Mouse (Mus musculus) liver, embryonic 11.5 days (tissue): Measurements from ENCODE around the gene Lrrc2. TPM values are rescaled to one million over a fixed set of nuclear protein-coding genes. Genes with fewer than 3 reads are reported as not detected.

ENCODE experiments used
- ATAC-seq: fragments of 200-750 bp; cut with Nextera tagmentation; replicated peaks from 2 replicates; pipeline ENCODE4 v1.8.0; 2017; ENCODE audit warnings: moderate number of reproducible peaks, mild to moderate bottlenecking, moderate TSS enrichment, moderate library complexity; ENCODE audit not compliant: low FRiP score
- DNase-seq: peaks from one replicate; pipeline ENCODE4 v3.0.0-alpha.2; 2017; ENCODE audit warnings: low spot score
- H3K27ac ChIP-seq: fragments of 300-500 bp; sonication (generic); 2 replicates; pipeline ENCODE4 v1.5.1; 2014; ENCODE audit warnings: mild to moderate bottlenecking, low read depth, low read length, control low read depth
- H3K27me3 ChIP-seq: fragments of 300-500 bp; sonication (generic); replicated peaks from 2 replicates; pipeline ENCODE4 v1.6.1; 2014; ENCODE audit warnings: low read length, mixed read lengths; ENCODE audit not compliant: control insufficient read depth, insufficient read depth
- H3K36me3 ChIP-seq: fragments of 300-500 bp; sonication (generic); 2 replicates; pipeline ENCODE4 v1.6.1; 2014; ENCODE audit warnings: mild to moderate bottlenecking, low read length, moderate library complexity, mixed read lengths; ENCODE audit not compliant: control insufficient read depth, insufficient read depth
- H3K4me1 ChIP-seq: fragments of 300-500 bp; sonication (generic); replicated peaks from 2 replicates; pipeline ENCODE4 v1.6.1; 2014; ENCODE audit warnings: low read length, mixed read lengths; ENCODE audit not compliant: control insufficient read depth, insufficient read depth
- H3K4me2 ChIP-seq: fragments of 300-500 bp; sonication (generic); 2 replicates; pipeline ENCODE4 v1.6.1; 2014; ENCODE audit warnings: mild to moderate bottlenecking, control low read depth, moderate library complexity
- H3K4me3 ChIP-seq: fragments of 300-500 bp; sonication (generic); 2 replicates; pipeline ENCODE4 v1.5.1; 2014; ENCODE audit warnings: low read depth, low read length, control low read depth
- H3K9ac ChIP-seq: fragments of 300-500 bp; sonication (generic); 2 replicates; pipeline ENCODE4 v1.6.1; 2014; ENCODE audit warnings: low read depth, low read length, control low read depth
- H3K9me3 ChIP-seq: fragments of 300-500 bp; sonication (generic); 2 replicates; pipeline ENCODE4 v1.6.1; 2016; ENCODE audit warnings: low read length, inconsistent platforms, mixed read lengths; ENCODE audit not compliant: control insufficient read depth
- WGBS: fragments of 180-500 bp; shearing (Covaris S2); extraction: QIAGEN DNeasy Blood & Tissue Kit; methylation state at CpG from one replicate; pipeline ENCODE4 v1.1.7; 2014; 5-methylcytosine and 5-hydroxymethylcytosine counted together
- polyA plus RNA-seq: library from polyadenylated mRNA; unstranded; fragments of >200 nt; fragmentation: Nextera tagmentation; extraction: Ambion mirVana; gene quantifications from 2 replicates; pipeline ENCODE4 v1.2.1, GENCODE M21; 2014

The Lrrc2 gene
- polyA plus RNA-seq, 1 experiment from 2014 or later, result 0.14 TPM

- Histone ChIP-seq H3K9ac (no peak overlapping the region), H3K9me3 (no peaks in the 10 kb centered on the region), H3K27me3 (peaks cover 19% of the 10 kb centered on the region), H3K36me3 (no peaks in the 10 kb centered on the region), H3K27ac (no peak overlapping the region), H3K4me2 (no peak overlapping the region), H3K4me3 (no peak overlapping the region), H3K4me1 (peaks cover 15% of the 10 kb centered on the region; the same call in 1 of the 2 replicates)
- 16% methylated on average over 18 of the region's 18 CpGs for WGBS
- DNase-seq, result no peak
- ATAC-seq, result no peak
Observed at GRCm38 (mm10) chr9:110945343-110945742, 6.0 kb upstream of the Lrrc2 start.

DNA sequence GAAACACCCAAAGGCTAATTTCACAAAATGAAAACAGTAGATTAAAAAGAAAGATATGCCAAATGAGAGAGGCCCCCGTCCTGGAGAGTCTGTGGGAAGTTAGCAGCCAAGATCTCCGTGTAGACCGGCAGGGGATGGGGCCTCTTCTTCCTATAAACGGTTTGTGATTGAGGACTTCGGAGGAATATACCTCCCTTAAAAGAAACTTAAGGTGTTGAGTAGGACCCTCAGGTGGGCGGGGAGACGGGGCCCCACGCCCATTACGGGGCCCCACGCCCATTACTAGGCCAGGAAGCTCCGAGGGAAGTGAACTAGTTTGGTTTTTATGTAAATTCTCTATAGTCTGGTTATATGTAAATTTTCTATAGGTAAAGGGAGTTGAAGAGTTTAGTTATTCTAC lies 5.4 kb upstream of the Lrrc2 start, which contains the start of gene Tdgf1:
Gene Tdgf1, minus strand, starts transcription at position 233 of the 400 bp plus-strand sequence.
- H3K27me3 ChIP-seq, result peaks cover 19% of the 10 kb centered on the region
- no peaks in the 10 kb centered on the region for H3K36me3 ChIP-seq
- H3K4me2 ChIP-seq, result no peak within 1 kb of the TSS
- ATAC-seq (no peak), DNase-seq (no peak)
- 13% methylated on average over 11 of the region's 11 CpGs for WGBS
- H3K4me1 ChIP-seq, result peaks cover 15% of the 10 kb centered on the region; the same call in 1 of the 2 replicates
- H3K4me3 ChIP-seq, result no peak within 1 kb of the TSS
- H3K27ac ChIP-seq, result no peak within 1 kb of the TSS
- no peak within 1 kb of the TSS for H3K9ac ChIP-seq
- H3K9me3 ChIP-seq, result no peaks in the 10 kb centered on the region

- Histone ChIP-seq H3K4me2 (no peak overlapping the region), H3K4me3 (no peak overlapping the region), H3K27ac (no peak overlapping the region), H3K4me1 (peaks cover 15% of the 10 kb centered on the region; the same call in 1 of the 2 replicates), H3K9me3 (no peaks in the 10 kb centered on the region), H3K36me3 (no peaks in the 10 kb centered on the region), H3K9ac (no peak overlapping the region), H3K27me3 (peaks cover 19% of the 10 kb centered on the region)
- 22% methylated on average over 20 of the region's 20 CpGs for WGBS
- ATAC-seq, result no peak
- DNase-seq, result no peak
Observed at GRCm38 (mm10) chr9:110946548-110947044, 4.7 kb upstream of the Lrrc2 start.

DNA sequence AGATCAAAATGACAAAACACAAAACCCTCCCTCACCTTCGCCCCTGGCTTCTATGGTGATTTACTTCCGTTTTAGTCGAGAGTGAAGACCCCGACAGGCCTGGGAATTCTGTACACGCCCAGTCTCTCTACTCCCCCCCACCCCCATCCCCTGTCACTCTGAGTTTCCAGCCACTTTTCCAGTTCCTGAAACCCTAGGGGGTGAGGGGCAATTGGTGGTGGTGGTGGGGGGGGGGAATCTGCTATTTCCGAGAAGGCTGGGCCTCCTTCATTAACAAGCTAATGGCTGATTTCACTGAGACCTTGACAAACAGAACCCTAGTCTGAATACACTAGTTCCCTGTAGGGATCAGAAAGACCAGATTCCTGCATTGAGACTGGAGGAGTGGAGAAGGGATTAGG lies 4.1 kb upstream of the Lrrc2 start:
- Histone ChIP-seq H3K4me2 (no peak overlapping the region), H3K36me3 (no peaks in the 10 kb centered on the region), H3K4me3 (no peak overlapping the region), H3K27me3 (peaks cover 19% of the 10 kb centered on the region), H3K9me3 (no peaks in the 10 kb centered on the region), H3K27ac (no peak overlapping the region), H3K4me1 (peaks cover 15% of the 10 kb centered on the region; the same call in 1 of the 2 replicates), H3K9ac (no peak overlapping the region)
- ATAC-seq (no peak), DNase-seq (no peak)
- 26% methylated on average over 6 of the region's 6 CpGs for WGBS

DNA sequence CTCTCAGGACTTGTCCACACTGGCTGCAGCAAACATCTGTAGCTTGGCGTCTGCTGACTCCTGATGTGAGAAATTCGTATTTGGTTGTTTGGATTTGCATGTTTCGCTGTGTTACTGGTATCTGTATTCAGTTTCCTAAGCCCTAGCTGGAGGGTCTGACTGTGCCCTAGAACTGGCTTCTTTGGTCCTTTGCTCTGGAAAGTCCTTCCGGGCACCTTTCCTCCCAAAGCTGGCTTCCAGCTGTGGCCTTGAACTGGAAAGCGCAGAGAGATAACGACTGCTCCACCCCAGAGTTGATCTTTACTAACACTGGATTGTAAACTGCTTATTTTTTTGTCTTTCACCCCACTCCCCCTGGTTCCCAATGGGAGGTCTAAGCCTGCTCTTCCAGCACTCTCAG lies 3.4 kb upstream of the Lrrc2 start:
- Histone ChIP-seq H3K4me3 (no peak overlapping the region), H3K9ac (no peak overlapping the region), H3K27ac (no peak overlapping the region), H3K9me3 (no peaks in the 10 kb centered on the region), H3K4me2 (no peak overlapping the region), H3K27me3 (peaks cover 19% of the 10 kb centered on the region), H3K4me1 (peaks cover 15% of the 10 kb centered on the region; the same call in 1 of the 2 replicates), H3K36me3 (no peaks in the 10 kb centered on the region)
- ATAC-seq (no peak), DNase-seq (no peak)
- 44% methylated on average over 6 of the region's 6 CpGs for WGBS

GRCm38 (mm10) chr9:110948813-110949310 lies 2.5 kb upstream of the Lrrc2 start:
- ATAC-seq, result no peak
- peaks cover 22% of the 10 kb centered on the region for H3K27me3 ChIP-seq

GRCm38 (mm10) chr9:110950109-110950508 lies 1.2 kb upstream of the Lrrc2 start:
- WGBS, result 94% methylated on average over 3 of the region's 3 CpGs
- no peaks in the 10 kb centered on the region for H3K36me3 ChIP-seq
- ATAC-seq, result no peak
- no peak overlapping the region for H3K9ac ChIP-seq
- DNase-seq, result no peak
- no peak overlapping the region for H3K4me2 ChIP-seq
- no peak overlapping the region for H3K4me3 ChIP-seq
- peaks cover 15% of the 10 kb centered on the region; the same call in 1 of the 2 replicates for H3K4me1 ChIP-seq
- H3K27ac ChIP-seq, result no peak overlapping the region
- peaks cover 22% of the 10 kb centered on the region for H3K27me3 ChIP-seq
- no peaks in the 10 kb centered on the region for H3K9me3 ChIP-seq

More at GRCm38 (mm10) chr9:110948813-110949310, 2.5 kb upstream of the Lrrc2 start:
- Histone ChIP-seq H3K4me3 (no peak overlapping the region), H3K9me3 (no peaks in the 10 kb centered on the region), H3K36me3 (no peaks in the 10 kb centered on the region), H3K27ac (no peak overlapping the region), H3K4me2 (no peak overlapping the region), H3K9ac (no peak overlapping the region), H3K4me1 (peaks cover 15% of the 10 kb centered on the region; the same call in 1 of the 2 replicates)
- WGBS, result 43% methylated on average over 8 of the region's 8 CpGs
- DNase-seq, result no peak

- no peak overlapping the region for H3K4me2 ChIP-seq
- peaks cover 10% of the 10 kb centered on the region for H3K27me3 ChIP-seq
- H3K36me3 ChIP-seq, result no peaks in the 10 kb centered on the region
- H3K27ac ChIP-seq, result no peak overlapping the region
- ATAC-seq, result no peak
- no peaks in the 10 kb centered on the region for H3K9me3 ChIP-seq
- no peak overlapping the region for H3K9ac ChIP-seq
- DNase-seq, result no peak
- no peak overlapping the region for H3K4me3 ChIP-seq
- H3K4me1 ChIP-seq, result peaks cover 15% of the 10 kb centered on the region; the same call in 1 of the 2 replicates
- 75% methylated on average over 13 of the region's 13 CpGs for WGBS
Observed at GRCm38 (mm10) chr9:110951866-110952265, 521 bp downstream of the Lrrc2 start.

DNA sequence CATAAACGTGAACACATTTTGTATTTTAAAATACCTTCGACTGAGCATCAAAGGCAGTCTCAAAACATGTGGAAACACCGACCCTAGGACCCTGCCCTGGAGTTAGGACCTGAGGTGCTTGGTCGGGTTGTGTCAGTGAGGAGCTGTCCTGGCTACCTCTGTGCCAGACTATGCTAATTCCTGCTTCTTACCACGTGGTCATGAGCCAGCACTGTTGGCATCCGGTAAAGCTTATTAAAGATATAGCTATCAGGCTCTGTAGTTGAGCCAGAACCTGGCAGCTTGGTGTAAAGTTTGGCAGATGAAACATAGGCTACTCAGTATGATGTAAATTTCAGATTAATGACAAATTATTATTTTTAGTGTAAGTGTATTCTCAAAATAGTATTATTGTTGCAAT lies 1.1 kb downstream of the Lrrc2 start:
- H3K4me2 ChIP-seq, result no peak overlapping the region
- H3K4me3 ChIP-seq, result no peak overlapping the region
- WGBS, result 42% methylated on average over 6 of the region's 6 CpGs
- DNase-seq, result no peak
- peaks cover 10% of the 10 kb centered on the region for H3K27me3 ChIP-seq
- H3K27ac ChIP-seq, result no peak overlapping the region
- no peak overlapping the region for H3K9ac ChIP-seq
- no peaks in the 10 kb centered on the region for H3K9me3 ChIP-seq
- no peaks in the 10 kb centered on the region for H3K36me3 ChIP-seq
- H3K4me1 ChIP-seq, result peaks cover 14% of the 10 kb centered on the region; the same call in 1 of the 2 replicates
- no peak for ATAC-seq
